Comparison of ENCODE assay signal across 9 mouse cellular contexts in the genomic region with DNA sequence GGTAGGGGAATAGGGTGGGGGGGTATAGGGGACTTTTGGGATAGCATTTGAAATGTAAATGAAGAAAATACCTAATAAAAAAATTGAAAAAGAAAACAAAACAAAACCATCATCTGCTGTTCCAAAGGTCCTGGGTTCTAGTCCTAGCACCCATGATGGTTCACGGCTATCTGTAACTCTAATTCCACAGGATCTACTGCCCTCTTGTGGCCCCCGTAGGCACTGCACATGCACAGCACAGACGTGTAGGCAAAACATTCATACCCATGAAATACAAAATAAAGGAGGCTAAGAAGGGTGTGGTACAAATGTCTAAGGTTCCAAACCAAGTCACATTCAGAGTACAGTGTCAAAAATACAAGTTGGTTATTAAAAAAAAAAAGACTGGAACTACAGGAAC. TPM values are rescaled to one million over a fixed set of nuclear protein-coding genes. Genes with fewer than 3 reads are reported as not detected.
DNase-seq lines count a peak whose midpoint lies in the region; ATAC-seq lines count a peak whose summit lies in the region.
"Had no signal": no experiment of that assay in that cellular context is flagged by ENCODE, and none has a peak within 500 bp of the region (broad histone marks: within the 10 kb centered on the region; RNA-seq: fewer than 3 reads in every experiment).

No protein-coding gene starts in this region.

- H3K4me3 ChIP-seq in liver, embryonic 12.5 days: no peak overlapping the region
- H3K4me3 ChIP-seq: heart, embryonic 15.5 days had no signal

- no peaks in the 10 kb centered on the region for H3K4me1 ChIP-seq in liver, embryonic 12.5 days
- H3K4me1 ChIP-seq: heart, embryonic 15.5 days had no signal

- no peak overlapping the region for H3K4me2 ChIP-seq in liver, embryonic 12.5 days
- H3K4me2 ChIP-seq: heart, embryonic 15.5 days had no signal

- no peak overlapping the region for H3K9ac ChIP-seq in liver, embryonic 12.5 days
- H3K9ac ChIP-seq: heart, embryonic 15.5 days had no signal

- no peaks in the 10 kb centered on the region for H3K36me3 ChIP-seq in liver, embryonic 12.5 days
- H3K36me3 ChIP-seq: heart, embryonic 15.5 days had no signal

- DNase-seq in adrenal gland, postnatal 36 days: peak; percentile 18 to 22
- no peak for DNase-seq in adrenal gland, adult 8-10 months
- DNase-seq in liver: peak; percentile 49
- peak; percentile 22 for DNase-seq in c-Kit-positive CD71-positive TER-119-negative erythroid progenitor cells, embryonic 14.5 days (ENCODE audit: low read depth)
- no peak for DNase-seq in adipocyte (ENCODE audit: low spot score)
- DNase-seq in frontal cortex, postnatal 10 days (ENCODE audit: low spot score in 2 of 2): no peak

- ATAC-seq in liver, embryonic 12.5 days: no peak
- 0 out of 2 replicates have a peak, but pooled peaks have one; percentile 44 for ATAC-seq in megakaryocyte-erythroid progenitor cell, adult 5-6 weeks (replicated peaks; ENCODE audit: low FRiP score, low TSS enrichment, poor library complexity, severe bottlenecking)

- H3K27ac ChIP-seq in liver, embryonic 12.5 days: no peak overlapping the region
- H3K27ac ChIP-seq: heart, embryonic 15.5 days had no signal

- no peaks in the 10 kb centered on the region for H3K9me3 ChIP-seq in liver, embryonic 12.5 days (replicated peaks)
- H3K9me3 ChIP-seq: heart, embryonic 15.5 days had no signal

- WGBS in liver, embryonic 12.5 days (ENCODE audit: insufficient replicate concordance): 33% methylated on average over 3 of the region's 3 CpGs

- H3K27me3 ChIP-seq in liver, embryonic 12.5 days (replicated peaks): peaks cover 19% of the 10 kb centered on the region

RNA-seq across cellular contexts. Expression of a gene that starts 4.1 kb away (rescaled TPM):
- total RNA-seq in adrenal gland, postnatal 36 days (2021): 1 to 10 TPM; 1.0 to 1.3 TPM
- 1 to 10 TPM; 2.3 to 4.8 (median 3.1) TPM for total RNA-seq in adrenal gland, adult 8-10 months (2022)
- polyA plus RNA-seq in liver, embryonic 12.5 days (2016; fragmentation: Nextera tagmentation; extraction: Ambion mirVana): not detected in 2 replicates
- not detected in 2 replicates for total RNA-seq in megakaryocyte-erythroid progenitor cell, adult 5-6 weeks (2014; fragmentation: Nextera tagmentation)
- total RNA-seq in megakaryocyte-erythroid progenitor cell, adult 5-6 weeks (2017): not detected in 2 replicates

RNA-seq across cellular contexts. Expression of a gene that starts 26.8 kb away (rescaled TPM):
- total RNA-seq in adrenal gland, postnatal 36 days (2021): under 1 TPM; 0.49 to 0.60 TPM
- 1 to 10 TPM; 1.8 to 4.7 (median 3.0) TPM for total RNA-seq in adrenal gland, adult 8-10 months (2022)
- not detected in 2 replicates for polyA plus RNA-seq in liver, embryonic 12.5 days (2016; fragmentation: Nextera tagmentation; extraction: Ambion mirVana)
- total RNA-seq in megakaryocyte-erythroid progenitor cell, adult 5-6 weeks (2014; fragmentation: Nextera tagmentation): not detected in 2 replicates
- total RNA-seq in megakaryocyte-erythroid progenitor cell, adult 5-6 weeks (2017): not detected in 2 replicates
- polyA plus RNA-seq: heart, embryonic 15.5 days had no signal

Comparison
In these comparisons a context has a peak if more than half of its experiments do, and no peak if none do; other contexts are left out.
1. DNase-seq: peak in adrenal gland, postnatal 36 days (2 of 2), liver (single experiment) and c-Kit-positive CD71-positive TER-119-negative erythroid progenitor cells, embryonic 14.5 days (single experiment); none in adrenal gland, adult 8-10 months (single experiment), adipocyte (single experiment) and frontal cortex, postnatal 10 days (0 of 2).